Mouse (Mus musculus): ENCODE measurements around the gene Ifitm6. TPM values are rescaled to one million over a fixed set of nuclear protein-coding genes. Genes with fewer than 3 reads are reported as not detected.
A peak's percentile ranks its signal among the peaks of the same experiment; 100 is the strongest.

Ifitm6 gene
- total and polyA plus RNA-seq, 3 experiments: not detected

DNA sequence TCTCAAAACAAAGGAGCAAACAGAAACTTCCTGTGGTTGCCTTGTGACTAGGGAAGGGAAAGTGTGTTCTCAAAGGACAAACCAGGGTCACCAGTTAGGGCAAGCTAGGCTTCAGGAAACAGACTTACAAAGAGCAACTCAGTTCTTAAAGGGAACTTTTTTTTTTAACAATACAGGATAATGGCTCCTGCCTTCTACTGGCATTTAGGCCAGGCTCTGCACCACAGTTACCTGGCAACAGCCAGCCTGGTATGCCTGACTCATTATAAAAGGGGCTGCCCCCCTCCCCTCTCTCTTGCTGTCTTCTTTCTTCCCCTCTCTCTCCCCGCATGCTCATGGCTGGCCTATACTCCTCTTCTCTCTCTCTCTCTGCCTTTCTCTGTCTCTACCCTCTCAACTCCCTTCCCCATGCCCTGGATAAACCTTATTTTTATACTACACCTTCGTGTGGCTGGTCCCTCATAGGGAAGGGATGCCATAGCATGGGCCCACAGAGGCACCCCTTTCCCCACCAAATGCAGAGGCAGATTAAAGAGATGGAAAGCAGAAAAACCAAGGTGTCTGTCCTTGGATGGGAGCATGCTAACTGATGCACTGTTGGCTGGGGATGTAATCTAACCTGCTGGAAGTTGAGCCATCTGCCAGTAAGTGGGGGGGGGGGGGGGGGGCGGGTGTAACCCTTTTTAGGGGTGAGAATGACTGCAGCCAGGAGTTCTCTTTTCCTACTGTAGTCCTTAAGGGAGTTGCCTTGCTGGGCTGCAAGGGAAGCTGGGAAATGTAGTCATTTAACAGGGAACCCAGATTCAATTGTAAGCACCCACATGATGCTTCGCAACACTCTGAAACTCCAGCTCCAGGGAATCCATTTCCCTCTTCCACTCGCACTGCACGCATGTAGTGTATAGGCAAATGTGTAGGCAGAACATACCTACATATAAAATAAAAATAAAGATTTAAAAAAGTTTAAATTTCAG lies 7.4 kb upstream of the Ifitm6 start:
- peak; percentile 41 for DNase-seq (ENCODE audit: extremely low read depth)
- no peak overlapping the region for H3K4me2 ChIP-seq (ENCODE audit: insufficient read depth, low read depth, poor library complexity, severe bottlenecking)
- no peaks in the 10 kb centered on the region for H3K9me3 ChIP-seq (replicated peaks; ENCODE audit: low read length)
- no peaks in the 10 kb centered on the region for H3K79me2 ChIP-seq (replicated peaks; ENCODE audit: control insufficient read depth, extremely low read depth, insufficient read depth, poor library complexity, severe bottlenecking)
- H3K4me3 ChIP-seq (replicated peaks in 1 of 3; ENCODE audit: low read depth in 2 of 3, low read length in 2 of 3, poor library complexity in 1 of 3): no peak overlapping the region
- in situ Hi-C loops (cut with MboI; ENCODE audit: low pct_ligation_motif_present, low pct_unique_long_range_greater_than_20kb, low sequenced_read_pairs) (no loop called here), dilution Hi-C loops (cut with MboI; ENCODE audit: extremely low pct_ligation_motif_present, extremely low pct_unique_long_range_greater_than_20kb, low sequenced_read_pairs) (no loop called here)
- no peak overlapping the region for H3K27ac ChIP-seq (ENCODE audit: insufficient read depth, low read depth)
- no peaks in the 10 kb centered on the region for H3K27me3 ChIP-seq (replicated peaks)
- no peak for TF ChIP-seq MYC (IDR thresholded peaks at IDR 0.05; ENCODE audit: low read depth, low read length)
- no peak for TF ChIP-seq IRF4 (IDR thresholded peaks at IDR 0.05; ENCODE audit: low read depth, low read length)
- no peak for TF ChIP-seq ZC3H11A (IDR thresholded peaks at IDR 0.05; ENCODE audit: low read depth, low read length)
- peak; percentile 24; the same call in 1 of the 2 replicates for TF ChIP-seq ZNF384 (IDR thresholded peaks at IDR 0.05; ENCODE audit: low read depth, low read length)
- no peak for TF ChIP-seq ETS1 (conservative IDR thresholded peaks at IDR 0.05; ENCODE audit: low read depth, low read length)
- no peak for TF ChIP-seq MAX (IDR thresholded peaks at IDR 0.05; ENCODE audit: low read length)
- no peak for TF ChIP-seq SMC3 (IDR thresholded peaks at IDR 0.05; ENCODE audit: low read depth, low read length)
- TF ChIP-seq USF1 (IDR thresholded peaks at IDR 0.05; ENCODE audit: low read depth, low read length): no peak
- no peak for TF ChIP-seq USF2 (conservative IDR thresholded peaks at IDR 0.05; ENCODE audit: low read depth, low read length)
- no peak for TF ChIP-seq MXI1 (IDR thresholded peaks at IDR 0.05; ENCODE audit: low read depth, low read length)
- TF ChIP-seq HCFC1 (IDR thresholded peaks at IDR 0.05; ENCODE audit: low read depth, low read length): peak; percentile 57
- no peak for TF ChIP-seq JUND (conservative IDR thresholded peaks at IDR 0.05; ENCODE audit: low read depth, low read length)
- no peak for TF ChIP-seq KAT2A (IDR thresholded peaks at IDR 0.05; ENCODE audit: insufficient replicate concordance, low read length)
- TF ChIP-seq NRF1 (IDR thresholded peaks at IDR 0.05; ENCODE audit: low read depth, low read length): no peak
- H3K36me3 ChIP-seq (replicated peaks in 1 of 2; ENCODE audit: control insufficient read depth in 1 of 2, insufficient read depth in 1 of 2, low read length in 1 of 2): no peaks in the 10 kb centered on the region
- no peak overlapping the region for H3K9ac ChIP-seq (ENCODE audit: insufficient read depth, low read depth)
- peaks cover 11 to 33% of the 10 kb centered on the region in 2 experiments for H3K4me1 ChIP-seq (ENCODE audit: control insufficient read depth in 1 of 2, insufficient read depth in 2 of 2)

GRCm38 (mm10) chr7:141021489-141022449 lies 4.0 kb upstream of the Ifitm6 start:
- peak overlapping the region; percentile 60 for H3K27ac ChIP-seq (ENCODE audit: insufficient read depth, low read depth)
- peak; percentile 61 for DNase-seq (ENCODE audit: extremely low read depth)
- H3K79me2 ChIP-seq (replicated peaks; ENCODE audit: control insufficient read depth, extremely low read depth, insufficient read depth, poor library complexity, severe bottlenecking): no peaks in the 10 kb centered on the region
- H3K4me2 ChIP-seq (ENCODE audit: insufficient read depth, low read depth, poor library complexity, severe bottlenecking): peak overlapping the region; percentile 7
- H3K36me3 ChIP-seq (replicated peaks in 1 of 2; ENCODE audit: control insufficient read depth in 1 of 2, insufficient read depth in 1 of 2, low read length in 1 of 2): no peaks in the 10 kb centered on the region
- dilution Hi-C loops (cut with MboI; ENCODE audit: extremely low pct_ligation_motif_present, extremely low pct_unique_long_range_greater_than_20kb, low sequenced_read_pairs) (no loop called here), in situ Hi-C loops (cut with MboI; ENCODE audit: low pct_ligation_motif_present, low pct_unique_long_range_greater_than_20kb, low sequenced_read_pairs) (no loop called here)
- H3K9me3 ChIP-seq (replicated peaks; ENCODE audit: low read length): no peaks in the 10 kb centered on the region
- no peaks in the 10 kb centered on the region for H3K27me3 ChIP-seq (replicated peaks)
- 0 out of 2 replicates have a peak overlapping the region, but pooled peaks have one; percentile 7 for H3K9ac ChIP-seq (ENCODE audit: insufficient read depth, low read depth)
- peaks cover 14 to 42% of the 10 kb centered on the region in 2 experiments for H3K4me1 ChIP-seq (ENCODE audit: control insufficient read depth in 1 of 2, insufficient read depth in 2 of 2)
- H3K4me3 ChIP-seq (replicated peaks in 1 of 3; ENCODE audit: low read depth in 2 of 3, low read length in 2 of 3, poor library complexity in 1 of 3): no peak overlapping the region
- TF ChIP-seq TCF12 (IDR thresholded peaks at IDR 0.05; ENCODE audit: low read depth, low read length) (no peak), RCOR1 (conservative IDR thresholded peaks at IDR 0.05; ENCODE audit: low read depth, low read length) (no peak), ZC3H11A (IDR thresholded peaks at IDR 0.05; ENCODE audit: low read depth, low read length) (no peak), SIN3A (IDR thresholded peaks at IDR 0.05; ENCODE audit: low read length) (no peak), MYC (IDR thresholded peaks at IDR 0.05; ENCODE audit: low read depth, low read length) (peak; percentile 69; the same call in 1 of the 2 replicates), MXI1 (IDR thresholded peaks at IDR 0.05; ENCODE audit: low read depth, low read length) (no peak), POLR2AphosphoS2 (IDR thresholded peaks at IDR 0.05; ENCODE audit: low read depth, low read length) (no peak), CHD2 (IDR thresholded peaks at IDR 0.05; ENCODE audit: low read length) (peak; percentile 58; the same call in 1 of the 2 replicates), UBTF (IDR thresholded peaks at IDR 0.05; ENCODE audit: low read depth, low read length) (no peak), MAZ (IDR thresholded peaks at IDR 0.05; ENCODE audit: low read depth, low read length) (no peak), MEF2A (IDR thresholded peaks at IDR 0.05; ENCODE audit: borderline replicate concordance, low read depth, low read length) (no peak), ZKSCAN1 (IDR thresholded peaks at IDR 0.05; ENCODE audit: borderline replicate concordance, low read depth, low read length) (no peak; the same call in 1 of the 2 replicates), ELF1 (IDR thresholded peaks at IDR 0.05; ENCODE audit: low read depth, low read length) (no peak), NRF1 (IDR thresholded peaks at IDR 0.05; ENCODE audit: low read depth, low read length) (no peak), ZNF384 (IDR thresholded peaks at IDR 0.05; ENCODE audit: low read depth, low read length) (peak; percentile 96), MAFK (IDR thresholded peaks at IDR 0.05; ENCODE audit: insufficient replicate concordance, low read length) (no peak), JUN (IDR thresholded peaks at IDR 0.05; ENCODE audit: insufficient read depth, low read depth, low read length) (no peak; the same call in 1 of the 2 replicates), KAT2A (IDR thresholded peaks at IDR 0.05; ENCODE audit: insufficient replicate concordance, low read length) (no peak)
